In genomic region chr5:114861730-114862129, GRCm38 (mm10) we compare ENCODE assay signal across 42 mouse cellular contexts. TPM values are rescaled to one million over a fixed set of nuclear protein-coding genes. Genes with fewer than 3 reads are reported as not detected.
DNase-seq lines count a peak whose midpoint lies in the region; ATAC-seq and TF ChIP-seq lines count a peak whose summit lies in the region.
"Had no signal": no experiment of that assay in that cellular context is flagged by ENCODE, and none has a peak within 500 bp of the region (broad histone marks: within the 10 kb centered on the region; RNA-seq: fewer than 3 reads in every experiment).

No protein-coding gene starts in this region.

- H3K9me3 ChIP-seq in liver, embryonic 12.5 days (replicated peaks): no peaks in the 10 kb centered on the region
- no peaks in the 10 kb centered on the region for H3K9me3 ChIP-seq in kidney, embryonic 16.5 days (ENCODE audit: low read length)
- no peaks in the 10 kb centered on the region for H3K9me3 ChIP-seq in forebrain, embryonic 13.5 days (replicated peaks)
- H3K9me3 ChIP-seq: embryonic facial prominence, embryonic 10.5 days; embryonic facial prominence, embryonic 15.5 days; forebrain, embryonic 12.5 days; heart, embryonic 10.5 days; heart, embryonic 15.5 days; hindbrain, embryonic 13.5 days; limb, embryonic 12.5 days; liver, embryonic 13.5 days; midbrain, embryonic 10.5 days; midbrain, embryonic 15.5 days; neural tube, embryonic 15.5 days had no signal

- no peak overlapping the region for H3K27ac ChIP-seq in liver, adult 2 months (replicated peaks; ENCODE audit: insufficient read depth, low read depth, low read length)
- H3K27ac ChIP-seq in liver, embryonic 12.5 days: no peak overlapping the region
- no peak overlapping the region for H3K27ac ChIP-seq in kidney, embryonic 16.5 days (ENCODE audit: low read length)
- H3K27ac ChIP-seq in forebrain, embryonic 13.5 days: no peak overlapping the region
- H3K27ac ChIP-seq: embryonic facial prominence, embryonic 10.5 days; embryonic facial prominence, embryonic 15.5 days; forebrain, embryonic 12.5 days; heart, embryonic 10.5 days; heart, embryonic 15.5 days; hindbrain, embryonic 13.5 days; layer of hippocampus, adult 2 months; left cerebral cortex, adult 2 months; limb, embryonic 12.5 days; liver, embryonic 13.5 days; midbrain, embryonic 10.5 days; midbrain, embryonic 15.5 days; neural tube, embryonic 15.5 days; stomach, postnatal 0 days had no signal

- WGBS in liver, adult 2 months: 27% methylated on average over 6 of the region's 6 CpGs
- WGBS in liver, embryonic 12.5 days (ENCODE audit: insufficient replicate concordance): 64% methylated on average over 6 of the region's 6 CpGs
- 57% methylated on average over 6 of the region's 6 CpGs for WGBS in kidney, embryonic 16.5 days
- WGBS in forebrain, embryonic 13.5 days: 79% methylated on average over 6 of the region's 6 CpGs

- no peak for ATAC-seq in liver, embryonic 12.5 days
- ATAC-seq in kidney, embryonic 16.5 days (ENCODE audit: low FRiP score, low TSS enrichment): 0 out of 2 replicates have a peak, but pooled peaks have one; percentile 25
- no peak for ATAC-seq in forebrain, embryonic 13.5 days
- ATAC-seq: activated CD4-positive, CD25-positive, alpha-beta regulatory T cell, adult 4 months; intestine, postnatal 0 days; midbrain, embryonic 15.5 days had no signal

- TF ChIP-seq POLR2A in liver, adult 2 months (IDR thresholded peaks at IDR 0.05; ENCODE audit: extremely low read depth, insufficient read depth, low read length): no peak

- H3K27me3 ChIP-seq in liver, adult 2 months (ENCODE audit: control insufficient read depth, insufficient read depth, low read length): no peaks in the 10 kb centered on the region
- peaks cover 46% of the 10 kb centered on the region for H3K27me3 ChIP-seq in liver, embryonic 12.5 days (replicated peaks)
- peaks cover 4% of the 10 kb centered on the region; the same call in 1 of the 2 replicates for H3K27me3 ChIP-seq in kidney, embryonic 16.5 days (ENCODE audit: insufficient read depth, low read length)
- 0 out of 2 replicates have a peak, but pooled peaks cover 4% of the 10 kb centered on the region for H3K27me3 ChIP-seq in forebrain, embryonic 13.5 days
- H3K27me3 ChIP-seq: midbrain, embryonic 15.5 days had no signal

- no peaks in the 10 kb centered on the region for H3K4me1 ChIP-seq in liver, adult 2 months (ENCODE audit: control insufficient read depth, insufficient read depth, low read length)
- peaks cover 3% of the 10 kb centered on the region; the same call in 1 of the 2 replicates for H3K4me1 ChIP-seq in liver, embryonic 12.5 days
- peaks cover 6% of the 10 kb centered on the region; the same call in 1 of the 2 replicates for H3K4me1 ChIP-seq in kidney, embryonic 16.5 days (ENCODE audit: insufficient read depth, low read length)
- H3K4me1 ChIP-seq in forebrain, embryonic 13.5 days: peaks cover 3% of the 10 kb centered on the region; the same call in 1 of the 2 replicates
- H3K4me1 ChIP-seq: liver, embryonic 13.5 days had no signal

- no peak for TF ChIP-seq CTCF in liver, adult 2 months (IDR thresholded peaks at IDR 0.05; ENCODE audit: low read depth, low read length)

- no peak overlapping the region for H3K9ac ChIP-seq in liver, adult 2 months (ENCODE audit: low read depth, low read length)
- no peak overlapping the region for H3K9ac ChIP-seq in liver, embryonic 12.5 days
- no peak overlapping the region for H3K9ac ChIP-seq in kidney, embryonic 16.5 days (replicated peaks; ENCODE audit: low read length)
- no peak overlapping the region for H3K9ac ChIP-seq in forebrain, embryonic 13.5 days
- H3K9ac ChIP-seq: embryonic facial prominence, embryonic 15.5 days; forebrain, embryonic 12.5 days; heart, embryonic 15.5 days; hindbrain, embryonic 13.5 days; limb, embryonic 12.5 days; liver, embryonic 13.5 days; lung, embryonic 14.5 days; midbrain, embryonic 15.5 days; neural tube, embryonic 15.5 days had no signal

- DNase-seq in adrenal gland, postnatal 10 days: peak; percentile 53
- no peak for DNase-seq in adrenal gland, adult 18-20 months (ENCODE audit: low spot score in 2 of 2)
- DNase-seq in liver, adult 2 months (ENCODE audit: extremely low read depth, low read depth, low spot score): peak; percentile 12
- DNase-seq in kidney, postnatal 4 days: peak; percentile 17 to 44
- DNase-seq in lung, adult 18-20 months: no peak
- DNase-seq: adrenal gland, postnatal 25 days; cerebellum, adult 18-20 months; cerebellum, postnatal 14 days; gastrocnemius, postnatal 25 days; heart, adult 11 months; heart, postnatal 36 days; liver, embryonic 13.5 days; lung, embryonic 14.5 days; lung, postnatal 14 days; spleen, adult 18-20 months; thymus, postnatal 4 days had no signal

- no peak overlapping the region for H3K4me3 ChIP-seq in liver, adult 2 months (ENCODE audit: insufficient read depth, low read depth, low read length)
- H3K4me3 ChIP-seq in liver, embryonic 12.5 days: no peak overlapping the region
- no peak overlapping the region for H3K4me3 ChIP-seq in kidney, embryonic 16.5 days (ENCODE audit: low read length)
- H3K4me3 ChIP-seq in forebrain, embryonic 13.5 days: no peak overlapping the region
- H3K4me3 ChIP-seq: embryonic facial prominence, embryonic 10.5 days; embryonic facial prominence, embryonic 15.5 days; forebrain, embryonic 12.5 days; heart, embryonic 10.5 days; heart, embryonic 15.5 days; hindbrain, embryonic 13.5 days; layer of hippocampus, adult 2 months; left cerebral cortex, adult 2 months; limb, embryonic 12.5 days; liver, embryonic 13.5 days; midbrain, embryonic 10.5 days; midbrain, embryonic 15.5 days; neural tube, embryonic 15.5 days had no signal

- no peaks in the 10 kb centered on the region for H3K36me3 ChIP-seq in liver, adult 2 months (ENCODE audit: control insufficient read depth, insufficient read depth, low read length)
- no peaks in the 10 kb centered on the region for H3K36me3 ChIP-seq in liver, embryonic 12.5 days
- H3K36me3 ChIP-seq in kidney, embryonic 16.5 days (ENCODE audit: insufficient read depth, low read length): no peaks in the 10 kb centered on the region
- H3K36me3 ChIP-seq in forebrain, embryonic 13.5 days (ENCODE audit: poor library complexity, severe bottlenecking): no peaks in the 10 kb centered on the region
- H3K36me3 ChIP-seq: embryonic facial prominence, embryonic 10.5 days; embryonic facial prominence, embryonic 15.5 days; forebrain, embryonic 12.5 days; heart, embryonic 10.5 days; heart, embryonic 15.5 days; hindbrain, embryonic 13.5 days; limb, embryonic 12.5 days; liver, embryonic 13.5 days; midbrain, embryonic 10.5 days; midbrain, embryonic 15.5 days; neural tube, embryonic 15.5 days had no signal

- no peaks in the 10 kb centered on the region for H3K79me2 ChIP-seq in liver, adult 2 months (ENCODE audit: control insufficient read depth, insufficient read depth, low read length)

- H3K4me2 ChIP-seq in liver, embryonic 12.5 days: no peak overlapping the region
- H3K4me2 ChIP-seq in kidney, embryonic 16.5 days (replicated peaks; ENCODE audit: low read depth, low read length): no peak overlapping the region
- H3K4me2 ChIP-seq in forebrain, embryonic 13.5 days: no peak overlapping the region
- H3K4me2 ChIP-seq: embryonic facial prominence, embryonic 15.5 days; forebrain, embryonic 12.5 days; heart, embryonic 15.5 days; hindbrain, embryonic 13.5 days; limb, embryonic 12.5 days; liver, embryonic 13.5 days; lung, embryonic 14.5 days; midbrain, embryonic 15.5 days; neural tube, embryonic 15.5 days had no signal

RNA-seq across cellular contexts. Expression of gene Gm9936, which starts 3.2 kb away (rescaled TPM):
- under 1 TPM in 1 of 2 experiments, not detected in 1; 0.21 TPM for total RNA-seq in adrenal gland, postnatal 10 days (2021)
- not detected for total RNA-seq in adrenal gland, adult 18-20 months (2021)
- not detected in 2 replicates for total RNA-seq in liver, adult 2 months (2014; rRNA removed)
- not detected in 2 replicates for polyA plus RNA-seq in liver, adult 2 months (2012; rRNA removed)
- polyA plus RNA-seq in liver, embryonic 12.5 days (2016; fragmentation: Nextera tagmentation; extraction: Ambion mirVana): not detected in 2 replicates
- polyA plus RNA-seq in kidney, embryonic 16.5 days (2015; fragmentation: Nextera tagmentation; extraction: Ambion mirVana): not detected in 2 replicates
- 0.76 and 0.87 TPM in 2 replicates for polyA plus RNA-seq in forebrain, embryonic 13.5 days (2015; fragmentation: Nextera tagmentation; extraction: Ambion mirVana)
- total RNA-seq: ES-E14; gastrocnemius, postnatal 25 days; heart, postnatal 36 days; megakaryocyte progenitor cell, adult 5-6 weeks had no signal
- polyA plus RNA-seq: activated CD4-positive, CD25-positive, alpha-beta regulatory T cell, adult 4 months; C2C12; heart, embryonic 10.5 days; heart, embryonic 15.5 days; liver, embryonic 13.5 days; lung, embryonic 14.5 days; thymus, postnatal 0 days had no signal

RNA-seq across cellular contexts. Expression of gene 4930519G04Rik, which starts 8.3 kb away (rescaled TPM):
- total RNA-seq in adrenal gland, postnatal 10 days (2021): not detected
- total RNA-seq in adrenal gland, adult 18-20 months (2021): not detected
- total RNA-seq in liver, adult 2 months (2014; rRNA removed): not detected in 2 replicates
- not detected in 2 replicates for polyA plus RNA-seq in liver, adult 2 months (2012; rRNA removed)
- polyA plus RNA-seq in liver, embryonic 12.5 days (2016; fragmentation: Nextera tagmentation; extraction: Ambion mirVana): not detected in 2 replicates
- not detected in 2 replicates for polyA plus RNA-seq in kidney, embryonic 16.5 days (2015; fragmentation: Nextera tagmentation; extraction: Ambion mirVana)
- not detected in 2 replicates for polyA plus RNA-seq in forebrain, embryonic 13.5 days (2015; fragmentation: Nextera tagmentation; extraction: Ambion mirVana)
- total RNA-seq: adrenal gland, postnatal 25 days; CH12.LX; ES-E14; gastrocnemius, postnatal 25 days; heart, postnatal 36 days; layer of hippocampus, adult 2 months; layer of hippocampus, postnatal 14 days; left cerebral cortex, adult 2 months; left cerebral cortex, postnatal 25 days had no signal
- polyA plus RNA-seq: activated CD4-positive, CD25-positive, alpha-beta regulatory T cell, adult 4 months; brain, embryonic 14.5 days; C2C12; embryonic facial prominence, embryonic 10.5 days; embryonic facial prominence, embryonic 15.5 days; forebrain, embryonic 12.5 days; heart, embryonic 10.5 days; heart, embryonic 15.5 days; hindbrain, embryonic 13.5 days; intestine, postnatal 0 days; limb, embryonic 12.5 days; liver, embryonic 13.5 days; lung, embryonic 14.5 days; midbrain, embryonic 10.5 days; midbrain, embryonic 15.5 days; neural tube, embryonic 15.5 days; stomach, postnatal 0 days; thymus, postnatal 0 days had no signal

RNA-seq across cellular contexts. Expression of gene Oasl2, which starts 35.0 kb away (rescaled TPM):
- total RNA-seq in adrenal gland, postnatal 10 days (2021): 1 to 10 TPM; 4.3 to 8.2 TPM
- total RNA-seq in adrenal gland, adult 18-20 months (2021): 10 to 100 TPM in 1 of 2 experiments, 1 to 10 TPM in 1; 9.9 to 10.4 TPM
- 4.1 and 6.3 TPM in 2 replicates for total RNA-seq in liver, adult 2 months (2014; rRNA removed)
- polyA plus RNA-seq in liver, adult 2 months (2012; rRNA removed): 1.5 and 4.2 TPM in 2 replicates
- 3.5 and 3.9 TPM in 2 replicates for polyA plus RNA-seq in liver, embryonic 12.5 days (2016; fragmentation: Nextera tagmentation; extraction: Ambion mirVana)
- polyA plus RNA-seq in kidney, embryonic 16.5 days (2015; fragmentation: Nextera tagmentation; extraction: Ambion mirVana): 4.5 and 4.8 TPM in 2 replicates
- polyA plus RNA-seq in forebrain, embryonic 13.5 days (2015; fragmentation: Nextera tagmentation; extraction: Ambion mirVana): 1.5 and 2.0 TPM in 2 replicates
- total RNA-seq: CH12.LX had no signal

RNA-seq across cellular contexts. Expression of gene 1500011B03Rik, which starts 38.5 kb away (rescaled TPM):
- total RNA-seq in adrenal gland, postnatal 10 days (2021): 10 to 100 TPM; 39.1 to 55.8 TPM
- 10 to 100 TPM; 27.9 to 38.5 TPM for total RNA-seq in adrenal gland, adult 18-20 months (2021)
- 2.0 and 2.1 TPM in 2 replicates for total RNA-seq in liver, adult 2 months (2014; rRNA removed)
- polyA plus RNA-seq in liver, adult 2 months (2012; rRNA removed): 4.2 and 7.2 TPM in 2 replicates
- 37.4 and 41.8 TPM in 2 replicates for polyA plus RNA-seq in liver, embryonic 12.5 days (2016; fragmentation: Nextera tagmentation; extraction: Ambion mirVana)
- polyA plus RNA-seq in kidney, embryonic 16.5 days (2015; fragmentation: Nextera tagmentation; extraction: Ambion mirVana): 105 and 111 TPM in 2 replicates
- 184 and 195 TPM in 2 replicates for polyA plus RNA-seq in forebrain, embryonic 13.5 days (2015; fragmentation: Nextera tagmentation; extraction: Ambion mirVana)

Comparison
In these comparisons a context has a peak if more than half of its experiments do, and no peak if none do; other contexts are left out.
1. DNase-seq: peak in adrenal gland, postnatal 10 days (single experiment), liver, adult 2 months (single experiment) and kidney, postnatal 4 days (2 of 2); none in adrenal gland, adult 18-20 months (0 of 2) and lung, adult 18-20 months (0 of 2).